Mouse (Mus musculus) ES-Bruce4 (cell line): ENCODE data around the gene Lamb2. TPM values are rescaled to one million over a fixed set of nuclear protein-coding genes. Genes with fewer than 3 reads are reported as not detected.

Source experiments
- H3K27ac ChIP-seq: 2 replicates; pipeline ENCODE4 v1.5.1; 2012; ENCODE audit warnings: low read length, inconsistent platforms; ENCODE audit not compliant: insufficient read depth
- H3K27me3 ChIP-seq: 2 replicates; pipeline ENCODE4 v1.6.1; 2012; ENCODE audit warnings: mild to moderate bottlenecking, low read length, inconsistent platforms; ENCODE audit not compliant: control insufficient read depth, poor library complexity, insufficient read depth, severe bottlenecking
- H3K36me3 ChIP-seq: 2 replicates; pipeline ENCODE4 v1.6.1; 2012; ENCODE audit warnings: inconsistent platforms, mild to moderate bottlenecking, low read length, moderate library complexity; ENCODE audit not compliant: control insufficient read depth, poor library complexity, insufficient read depth, severe bottlenecking
- H3K4me1 ChIP-seq: one replicate; pipeline ENCODE4 v1.8.1; 2011; ENCODE audit warnings: low read length; ENCODE audit not compliant: control insufficient read depth, insufficient read depth
- H3K4me3 ChIP-seq: 2 replicates; pipeline ENCODE4 v1.5.1; 2011; ENCODE audit warnings: low read depth, mild to moderate bottlenecking, low read length
- H3K9ac ChIP-seq: 2 replicates; pipeline ENCODE4 v1.6.1; 2012; ENCODE audit warnings: low read depth, mild to moderate bottlenecking, inconsistent platforms; ENCODE audit not compliant: poor library complexity, severe bottlenecking
- H3K9me3 ChIP-seq: replicated peaks from 2 replicates; pipeline ENCODE4 v1.6.1; 2012; ENCODE audit warnings: mild to moderate bottlenecking, low read length, inconsistent platforms; ENCODE audit not compliant: control insufficient read depth, poor library complexity, insufficient read depth, severe bottlenecking
- CTCF ChIP-seq: IDR thresholded peaks from one replicate; pipeline ENCODE4 v1.8.1; 2011; ENCODE audit warnings: low read depth, low read length
- EP300 ChIP-seq: IDR thresholded peaks from 2 replicates; pipeline ENCODE4 v1.6.1; 2011; ENCODE audit warnings: low read depth, low read length; ENCODE audit not compliant: insufficient read depth
- POLR2A ChIP-seq: IDR thresholded peaks from one replicate; pipeline ENCODE4 v1.8.1; 2011; ENCODE audit warnings: low read length; ENCODE audit not compliant: insufficient read depth
- polyA plus RNA-seq: library from polyadenylated mRNA; stranded (reverse); fragments of >200 nt; gene quantifications from 2 replicates; pipeline ENCODE4 v1.2.4, GENCODE M21; 2011; ENCODE audit warnings: low read depth; ENCODE audit not compliant: missing spikeins, insufficient read depth, insufficient read length

Lamb2 gene
- polyA plus RNA-seq, 1 experiment: 39.0 TPM

- no peaks in the 10 kb centered on the region for H3K27me3 ChIP-seq
- TF ChIP-seq POLR2A (no peak), CTCF (no peak), EP300 (no peak)
- H3K27ac ChIP-seq: no peak overlapping the region
- peak overlapping the region; percentile 85 for H3K9ac ChIP-seq
- no peaks in the 10 kb centered on the region for H3K4me1 ChIP-seq
- H3K36me3 ChIP-seq: peaks cover 38% of the 10 kb centered on the region
- H3K4me3 ChIP-seq: peak overlapping the region; percentile 1; the same call in 1 of the 2 replicates
- H3K9me3 ChIP-seq: no peaks in the 10 kb centered on the region
Observed at GRCm38 (mm10) chr9:108492043-108492750, 12.7 kb downstream of the Lamb2 start.

GRCm38 (mm10) chr9:108493246-108493645 lies 13.7 kb downstream of the Lamb2 start:
- H3K4me1 ChIP-seq: no peaks in the 10 kb centered on the region
- no peak for TF ChIP-seq CTCF
- TF ChIP-seq POLR2A: no peak
- TF ChIP-seq EP300: no peak
- no peaks in the 10 kb centered on the region for H3K27me3 ChIP-seq
- peaks cover 44% of the 10 kb centered on the region for H3K36me3 ChIP-seq
- no peaks in the 10 kb centered on the region for H3K9me3 ChIP-seq
- H3K9ac ChIP-seq: no peak overlapping the region
- no peak overlapping the region for H3K27ac ChIP-seq
- H3K4me3 ChIP-seq: no peak overlapping the region

- peaks cover 54% of the 10 kb centered on the region for H3K36me3 ChIP-seq
- H3K27me3 ChIP-seq: no peaks in the 10 kb centered on the region
- H3K9me3 ChIP-seq: no peaks in the 10 kb centered on the region
- no peak overlapping the region for H3K4me3 ChIP-seq
- H3K9ac ChIP-seq: no peak overlapping the region
- TF ChIP-seq EP300 (no peak), CTCF (no peak), POLR2A (no peak)
- no peak overlapping the region for H3K27ac ChIP-seq
- no peaks in the 10 kb centered on the region for H3K4me1 ChIP-seq
Observed at GRCm38 (mm10) chr9:108494146-108494825, 14.8 kb downstream of the Lamb2 start.

GRCm38 (mm10) chr9:108494905-108495304 lies 15.4 kb downstream of the Lamb2 start:
- H3K9me3 ChIP-seq: no peaks in the 10 kb centered on the region
- no peaks in the 10 kb centered on the region for H3K27me3 ChIP-seq
- H3K4me3 ChIP-seq: no peak overlapping the region
- H3K9ac ChIP-seq: no peak overlapping the region
- no peak for TF ChIP-seq CTCF
- no peak for TF ChIP-seq POLR2A
- no peak for TF ChIP-seq EP300
- H3K27ac ChIP-seq: no peak overlapping the region
- H3K36me3 ChIP-seq: peaks cover 54% of the 10 kb centered on the region
- H3K4me1 ChIP-seq: no peaks in the 10 kb centered on the region

- Histone ChIP-seq H3K4me1 (no peaks in the 10 kb centered on the region), H3K36me3 (peaks cover 58% of the 10 kb centered on the region), H3K9ac (no peak overlapping the region), H3K9me3 (no peaks in the 10 kb centered on the region), H3K27ac (no peak overlapping the region), H3K4me3 (no peak overlapping the region), H3K27me3 (no peaks in the 10 kb centered on the region)
- TF ChIP-seq POLR2A (no peak), EP300 (no peak), CTCF (no peak)
Observed at GRCm38 (mm10) chr9:108499231-108499630, 19.7 kb downstream of the Lamb2 start.

GRCm38 (mm10) chr9:108499943-108500342 lies 20.4 kb downstream of the Lamb2 start:
- Histone ChIP-seq H3K9me3 (no peaks in the 10 kb centered on the region), H3K4me1 (no peaks in the 10 kb centered on the region), H3K9ac (no peak overlapping the region), H3K27ac (no peak overlapping the region), H3K4me3 (no peak overlapping the region), H3K27me3 (no peaks in the 10 kb centered on the region), H3K36me3 (peaks cover 52% of the 10 kb centered on the region)
- no peak for TF ChIP-seq EP300
- no peak for TF ChIP-seq CTCF
- TF ChIP-seq POLR2A: no peak
